Mouse (Mus musculus) urinary bladder, postnatal 36 days (tissue): ENCODE measurements around the gene Ercc4.

Experiments used
- DNase-seq, 2 experiments: peaks; one replicate each; pipeline ENCODE4 v3.0.0; 2022; ENCODE audit warnings: low spot score in 2 of 2, mixed read lengths in 1 of 2

Gene Ercc4

GRCm38 (mm10) chr16:13194882-13195281 lies 85.4 kb downstream of the Ercc4 start:
- DNase-seq = no peak

GRCm38 (mm10) chr16:13196626-13197025 lies 87.1 kb downstream of the Ercc4 start:
- no peak for DNase-seq

GRCm38 (mm10) chr16:13197293-13197692 lies 87.8 kb downstream of the Ercc4 start:
- no peak for DNase-seq

- DNase-seq = no peak
These were observed 89.7 kb downstream of the Ercc4 start for GRCm38 (mm10) chr16:13199204-13199603.
